Mouse (Mus musculus): Measurements from ENCODE around the gene Nrarp.

The Nrarp gene

GRCm38 (mm10) chr2:25180478-25180903, at the start of gene Nrarp:
TSS of gene Nrarp (plus strand) at chr2:25180758.
- peak; percentile 94 to 95 for DNase-seq (ENCODE audit: low spot score in 2 of 2)

- no peak for DNase-seq (ENCODE audit: low spot score in 2 of 2)
Observed at GRCm38 (mm10) chr2:25131601-25132000, 49.0 kb upstream of the Nrarp start.

GRCm38 (mm10) chr2:25137832-25138231, 42.7 kb upstream of the Nrarp start:
- DNase-seq (ENCODE audit: low spot score in 2 of 2): no peak

GRCm38 (mm10) chr2:25141185-25141584, 39.4 kb upstream of the Nrarp start:
- no peak for DNase-seq (ENCODE audit: low spot score in 2 of 2)

GRCm38 (mm10) chr2:25141921-25142320, 38.6 kb upstream of the Nrarp start:
- no peak for DNase-seq (ENCODE audit: low spot score in 2 of 2)

- no peak for DNase-seq (ENCODE audit: low spot score in 2 of 2)
Observed at GRCm38 (mm10) chr2:25145346-25145745, 35.2 kb upstream of the Nrarp start.

- DNase-seq (ENCODE audit: low spot score in 2 of 2): no peak
Observed at GRCm38 (mm10) chr2:25147398-25147797, 33.2 kb upstream of the Nrarp start.

GRCm38 (mm10) chr2:25147892-25148291, 32.7 kb upstream of the Nrarp start:
- DNase-seq (ENCODE audit: low spot score in 2 of 2): peak; percentile 34 to 58

- DNase-seq (ENCODE audit: low spot score in 2 of 2): no peak
Observed at GRCm38 (mm10) chr2:25149643-25150042, 30.9 kb upstream of the Nrarp start.

GRCm38 (mm10) chr2:25151280-25151956, 29.1 kb upstream of the Nrarp start:
- DNase-seq (ENCODE audit: low spot score in 2 of 2): no peak

GRCm38 (mm10) chr2:25156177-25156576, 24.4 kb upstream of the Nrarp start:
- DNase-seq (ENCODE audit: low spot score in 2 of 2): no peak

GRCm38 (mm10) chr2:25156990-25157389, 23.6 kb upstream of the Nrarp start:
- DNase-seq (ENCODE audit: low spot score in 2 of 2): no peak

GRCm38 (mm10) chr2:25157655-25158054, 22.9 kb upstream of the Nrarp start:
- DNase-seq (ENCODE audit: low spot score in 2 of 2): peak; percentile 60 to 70

GRCm38 (mm10) chr2:25167481-25167880, 13.1 kb upstream of the Nrarp start:
- peak in 1 of 2 experiments; percentile 28 for DNase-seq (ENCODE audit: low spot score in 2 of 2)

- peak in 1 of 2 experiments; percentile 35 for DNase-seq (ENCODE audit: low spot score in 2 of 2)
Observed at GRCm38 (mm10) chr2:25167919-25168664, 12.5 kb upstream of the Nrarp start.

GRCm38 (mm10) chr2:25168665-25168978, 11.9 kb upstream of the Nrarp start:
- no peak for DNase-seq (ENCODE audit: low spot score in 2 of 2)

- DNase-seq (ENCODE audit: low spot score in 2 of 2): no peak
Observed at GRCm38 (mm10) chr2:25169778-25170177, 10.8 kb upstream of the Nrarp start.

- DNase-seq (ENCODE audit: low spot score in 2 of 2): peak; percentile 68 to 75
Observed at GRCm38 (mm10) chr2:25170326-25171100, 10.0 kb upstream of the Nrarp start.

- no peak for DNase-seq (ENCODE audit: low spot score in 2 of 2)
Observed at GRCm38 (mm10) chr2:25171101-25171768, 9.3 kb upstream of the Nrarp start.

- DNase-seq (ENCODE audit: low spot score in 2 of 2): no peak
Observed at GRCm38 (mm10) chr2:25171769-25172153, 8.8 kb upstream of the Nrarp start.

- no peak for DNase-seq (ENCODE audit: low spot score in 2 of 2)
Observed at GRCm38 (mm10) chr2:25172629-25173028, 7.9 kb upstream of the Nrarp start.

GRCm38 (mm10) chr2:25173821-25174220, 6.7 kb upstream of the Nrarp start:
- DNase-seq (ENCODE audit: low spot score in 2 of 2): no peak
